Mouse (Mus musculus): Measurements from ENCODE around the gene Nosip. TPM values are rescaled to one million over a fixed set of nuclear protein-coding genes. Genes with fewer than 3 reads are reported as not detected.

Nosip gene
- total RNA-seq, 2 experiments from 2014 or later = 44.8 to 47.6 TPM

Small RNA genes within 50 kb of the gene (microRNA-seq; reads per million reads assigned to microRNA genes)
- gene Mir150 (425 reads per million, percentile 66 among the genes with 10 or more reads in this experiment), gene Mir5121 (34.6 reads per million, percentile 41 among the genes with 10 or more reads in this experiment), gene Mir7054 (0.90 reads per million)

Other genes with a start within 250 kb of the Nosip start
- gene Nup62, start 246.3 kb upstream of the Nosip start, total RNA-seq (2021) = 10 to 100 TPM; 50.3 to 51.1 TPM
- gene Il4i1, start 246.0 kb upstream of the Nosip start, total RNA-seq (2021) = 1 to 10 TPM; 1.0 TPM
- 10 to 100 TPM; 22.6 to 23.5 TPM for gene Atf5, start 245.8 kb upstream of the Nosip start, total RNA-seq (2021)
- gene Akt1s1, start 213.4 kb upstream of the Nosip start, total RNA-seq (2021) = 10 to 100 TPM; 74.1 to 85.4 TPM
- gene Tbc1d17, start 213.3 kb upstream of the Nosip start, total RNA-seq (2021) = 10 to 100 TPM; 57.1 to 68.3 TPM
- gene Pnkp, start 205.3 kb upstream of the Nosip start, total RNA-seq (2021) = 10 to 100 TPM; 27.5 to 29.3 TPM
- 100 to 1,000 TPM; 423 to 428 TPM for gene Ptov1, start 192.6 kb upstream of the Nosip start, total RNA-seq (2021)
- gene Med25, start 169.7 kb upstream of the Nosip start, total RNA-seq (2021) = 100 to 1,000 TPM; 117 to 122 TPM
- 10 to 100 TPM; 10.5 to 13.1 TPM for gene Fuz, start 166.3 kb upstream of the Nosip start, total RNA-seq (2021)
- 100 to 1,000 TPM; 232 to 258 TPM for gene Ap2a1, start 132.9 kb upstream of the Nosip start, total RNA-seq (2021)
- not detected for gene Tsks, start 119.2 kb upstream of the Nosip start, total RNA-seq (2021)
- gene Cpt1c, start 87.6 kb upstream of the Nosip start, total RNA-seq (2021) = 10 to 100 TPM; 59.7 to 68.8 TPM
- gene Prmt1, start 75.9 kb upstream of the Nosip start, total RNA-seq (2021) = 100 to 1,000 TPM; 485 to 487 TPM
- gene Irf3, start 64.8 kb upstream of the Nosip start, total RNA-seq (2021) = 10 to 100 TPM; 34.8 to 37.9 TPM
- 1 to 10 TPM; 4.4 to 4.7 TPM for gene Bcl2l12, start 63.7 kb upstream of the Nosip start, total RNA-seq (2021)
- gene Scaf1, start 46.1 kb upstream of the Nosip start, total RNA-seq (2021) = 100 to 1,000 TPM; 154 TPM
- gene Rras, start 44.5 kb upstream of the Nosip start, total RNA-seq (2021) = 1 to 10 TPM; 6.9 to 7.2 TPM
- gene Prr12, start 9.5 kb upstream of the Nosip start, total RNA-seq (2021) = 10 to 100 TPM; 77.9 to 80.6 TPM
- gene Prrg2, start 248 bp downstream of the Nosip start, total RNA-seq (2021) = 1 to 10 TPM; 6.2 to 7.2 TPM
- 10 to 100 TPM; 13.0 to 16.7 TPM for gene Rcn3, start 29.8 kb downstream of the Nosip start, total RNA-seq (2021)
- 10 to 100 TPM; 17.7 to 18.3 TPM for gene Fcgrt, start 41.4 kb downstream of the Nosip start, total RNA-seq (2021)
- gene Rps11, start 62.0 kb downstream of the Nosip start, total RNA-seq (2021) = 100 to 1,000 TPM; 707 to 729 TPM
- 1,000 to 10,000 TPM in 1 of 2 experiments, 100 to 1,000 TPM in 1; 958 to 1,083 TPM for gene Rpl13a, start 66.3 kb downstream of the Nosip start, total RNA-seq (2021)
- gene Gm45713, start 73.8 kb downstream of the Nosip start, total RNA-seq (2021) = under 1 TPM in 1 of 2 experiments, not detected in 1; 0.50 TPM
- gene Flt3l, start 74.0 kb downstream of the Nosip start, total RNA-seq (2021) = 1 to 10 TPM; 2.8 to 3.0 TPM
- gene Pih1d1, start 91.9 kb downstream of the Nosip start, total RNA-seq (2021) = 100 to 1,000 TPM; 100 to 101 TPM
- gene Aldh16a1, start 92.2 kb downstream of the Nosip start, total RNA-seq (2021) = 10 to 100 TPM; 16.7 to 16.9 TPM
- 100 to 1,000 TPM; 267 to 292 TPM for gene Slc17a7, start 101.5 kb downstream of the Nosip start, total RNA-seq (2021)
- gene Gfy, start 117.1 kb downstream of the Nosip start, total RNA-seq (2021) = under 1 TPM in 1 of 2 experiments, not detected in 1; 0.38 TPM
- gene Pth2, start 118.6 kb downstream of the Nosip start, total RNA-seq (2021) = not detected
- gene Ccdc155, start 142.5 kb downstream of the Nosip start, total RNA-seq (2021) = 1 to 10 TPM; 1.1 to 1.9 TPM
- gene Dkkl1, start 149.7 kb downstream of the Nosip start, total RNA-seq (2021) = 10 to 100 TPM; 14.5 to 18.3 TPM
- 10 to 100 TPM; 15.1 to 17.6 TPM for gene Tead2, start 153.3 kb downstream of the Nosip start, total RNA-seq (2021)
- gene Cd37, start 176.7 kb downstream of the Nosip start, total RNA-seq (2021) = 1 to 10 TPM; 2.5 to 2.6 TPM
- gene Slc6a16, start 178.7 kb downstream of the Nosip start, total RNA-seq (2021) = 1 to 10 TPM; 1.2 to 1.8 TPM
- not detected for gene Slc6a21, start 215.1 kb downstream of the Nosip start, total RNA-seq (2021)

Measured in left cerebral cortex, postnatal 4 days (tissue).